Mouse (Mus musculus): ENCODE data around the gene Ubac1.

The Ubac1 gene

DNA sequence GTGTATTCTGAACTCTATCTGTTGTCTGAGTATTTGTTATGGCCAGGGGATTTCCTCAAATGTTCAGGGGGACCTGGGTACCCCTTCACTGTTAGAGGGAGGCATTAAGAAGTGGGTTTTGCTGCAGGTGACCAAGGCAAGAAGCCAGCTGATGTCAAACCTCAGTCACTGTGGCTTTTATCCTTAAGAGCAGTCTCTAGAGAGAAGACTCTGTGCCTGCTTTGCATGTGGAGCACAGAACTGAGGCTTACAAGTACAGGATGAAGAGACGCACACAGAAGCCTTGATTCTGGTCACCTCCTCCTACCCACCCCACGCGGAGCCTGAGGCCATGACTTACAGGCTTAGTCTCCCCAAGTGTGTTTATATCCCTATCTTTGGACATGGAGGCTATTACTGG is 72.3 kb downstream of the Ubac1 start:
- DNase-seq: no peak
